Mouse (Mus musculus) midbrain, embryonic 16.5 days (tissue): ENCODE data around the gene Erh. TPM values are rescaled to one million over a fixed set of nuclear protein-coding genes. Genes with fewer than 3 reads are reported as not detected.

Experiments
- ATAC-seq: fragments of 200-750 bp; cut with Nextera tagmentation; 2 replicates; pipeline ENCODE4 v1.8.0; 2017; ENCODE audit warnings: moderate TSS enrichment
- H3K27ac ChIP-seq: fragments of 300-500 bp; sonication (generic); 2 replicates; pipeline ENCODE4 v1.5.1; 2014; ENCODE audit warnings: mild to moderate bottlenecking, low read length, mixed read lengths
- H3K27me3 ChIP-seq: fragments of 300-500 bp; sonication (generic); 2 replicates; pipeline ENCODE4 v1.6.1; 2014; ENCODE audit warnings: low read depth, low read length, mixed read lengths; ENCODE audit not compliant: control insufficient read depth, insufficient read depth
- H3K36me3 ChIP-seq: fragments of 300-500 bp; sonication (generic); 2 replicates; pipeline ENCODE4 v1.6.1; 2014; ENCODE audit warnings: mild to moderate bottlenecking, low read length, moderate library complexity, mixed read lengths; ENCODE audit not compliant: control insufficient read depth, insufficient read depth
- H3K4me1 ChIP-seq: fragments of 300-500 bp; sonication (generic); 2 replicates; pipeline ENCODE4 v1.6.1; 2014; ENCODE audit warnings: mild to moderate bottlenecking, low read length, mixed read lengths; ENCODE audit not compliant: control insufficient read depth, insufficient read depth
- H3K4me2 ChIP-seq: fragments of 300-500 bp; sonication (generic); 2 replicates; pipeline ENCODE4 v1.6.1; 2014; ENCODE audit warnings: mild to moderate bottlenecking, low read length, mixed read lengths
- H3K4me3 ChIP-seq: fragments of 300-500 bp; sonication (generic); 2 replicates; pipeline ENCODE4 v1.5.1; 2014; ENCODE audit warnings: low read depth, mild to moderate bottlenecking, low read length, moderate library complexity, mixed read lengths
- H3K9ac ChIP-seq: fragments of 300-500 bp; sonication (generic); 2 replicates; pipeline ENCODE4 v1.6.1; 2014; ENCODE audit warnings: low read depth, low read length, mixed read lengths
- H3K9me3 ChIP-seq: fragments of 300-500 bp; sonication (generic); replicated peaks from 2 replicates; pipeline ENCODE4 v1.6.1; 2014; ENCODE audit warnings: mild to moderate bottlenecking, low read length, mixed read lengths; ENCODE audit not compliant: control insufficient read depth, poor library complexity, severe bottlenecking
- WGBS: fragments of 180-500 bp; shearing (Covaris S2); extraction: QIAGEN DNeasy Blood & Tissue Kit; methylation state at CpG from one replicate; pipeline ENCODE4 v1.1.7; 2014; 5-methylcytosine and 5-hydroxymethylcytosine counted together
- polyA plus RNA-seq: library from polyadenylated mRNA; unstranded; fragments of >200 nt; fragmentation: Nextera tagmentation; extraction: Ambion mirVana; gene quantifications from 2 replicates; pipeline ENCODE4 v1.2.1, GENCODE M21; 2015

The Erh gene
- polyA plus RNA-seq, 1 experiment from 2014 or later, result 253 TPM

DNA sequence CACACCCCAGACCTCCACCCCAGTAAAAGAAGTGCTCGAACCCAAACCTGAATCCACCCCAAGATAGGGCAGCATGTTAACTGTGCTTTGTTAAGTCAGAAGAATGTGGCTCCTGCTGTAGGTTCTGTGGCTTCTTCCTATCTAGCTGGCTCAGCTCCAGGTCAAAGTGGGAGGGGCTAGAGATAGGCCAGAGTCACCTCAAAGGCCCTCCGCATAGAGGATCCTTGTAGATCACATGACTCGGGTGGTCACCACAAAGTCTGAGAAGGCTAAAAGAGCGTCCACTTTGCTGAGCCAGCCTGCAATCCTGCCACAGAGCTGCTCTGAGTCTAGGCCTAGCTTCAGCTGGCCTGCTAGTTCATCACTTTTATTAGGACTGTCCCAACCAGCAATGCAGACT is 50.0 kb downstream of the Erh start:
- Histone ChIP-seq H3K9ac (no peak overlapping the region), H3K27me3 (no peaks in the 10 kb centered on the region), H3K36me3 (peaks cover 28% of the 10 kb centered on the region), H3K27ac (no peak overlapping the region), H3K4me3 (no peak overlapping the region), H3K4me1 (no peaks in the 10 kb centered on the region), H3K4me2 (no peak overlapping the region), H3K9me3 (no peaks in the 10 kb centered on the region)
- ATAC-seq, result no peak
- WGBS, result 95% methylated on average over 4 of the region's 4 CpGs

GRCm38 (mm10) chr12:80584973-80585372 is 59.2 kb downstream of the Erh start:
- Histone ChIP-seq H3K27ac (no peak overlapping the region; the same call in none of the 2 replicates), H3K4me2 (no peak overlapping the region), H3K4me1 (no peaks in the 10 kb centered on the region), H3K4me3 (no peak overlapping the region), H3K9me3 (no peaks in the 10 kb centered on the region), H3K9ac (no peak overlapping the region), H3K36me3 (peaks cover 10% of the 10 kb centered on the region; the same call in 1 of the 2 replicates), H3K27me3 (no peaks in the 10 kb centered on the region)
- ATAC-seq, result no peak
- WGBS, result 31% methylated on average over 2 of the region's 2 CpGs

Other genes with a start within 250 kb of the Erh start
- 25.0 and 27.2 TPM in 2 replicates for gene Dcaf5, start 207.7 kb downstream of the Erh start, polyA plus RNA-seq
- 66.4 and 66.9 TPM in 2 replicates for gene Exd2, start 181.2 kb downstream of the Erh start, polyA plus RNA-seq
- gene Galnt16, start 126.1 kb downstream of the Erh start, polyA plus RNA-seq, result 41.8 and 43.3 TPM in 2 replicates
- 25.2 and 26.2 TPM in 2 replicates for gene Slc39a9, start 458 bp downstream of the Erh start, polyA plus RNA-seq
- gene Plekhd1, start 48.2 kb upstream of the Erh start, polyA plus RNA-seq, result 3.0 and 3.9 TPM in 2 replicates
- 3.8 and 3.9 TPM in 2 replicates for gene Ccdc177, start 116.3 kb upstream of the Erh start, polyA plus RNA-seq
- gene Susd6, start 146.2 kb upstream of the Erh start, polyA plus RNA-seq, result 10.4 and 11.0 TPM in 2 replicates